Mouse (Mus musculus) retina, adult 2 months (tissue): ENCODE data around the gene Kdm2a.
A peak's percentile ranks its signal among the peaks of the same experiment; 100 is the strongest.

Experiments
- DNase-seq: peaks from one replicate; pipeline ENCODE4 v3.0.0-alpha.2; 2012; ENCODE audit warnings: low read depth, low spot score

The Kdm2a gene

GRCm38 (mm10) chr19:4397798-4398629 lies at the start of gene Kdm2a:
TSS of gene Kdm2a (minus strand) at chr19:4398285.
- no peak for DNase-seq

- DNase-seq: no peak
Measured at GRCm38 (mm10) chr19:4447445-4447844, 49.4 kb upstream of the Kdm2a start.

- DNase-seq: no peak
Measured at GRCm38 (mm10) chr19:4446661-4447420, 48.8 kb upstream of the Kdm2a start.

- DNase-seq: peak; percentile 57
Measured at GRCm38 (mm10) chr19:4442408-4442807, 44.3 kb upstream of the Kdm2a start.

GRCm38 (mm10) chr19:4441621-4442161 lies 43.6 kb upstream of the Kdm2a start:
- DNase-seq: no peak

GRCm38 (mm10) chr19:4441090-4441591 lies 43.1 kb upstream of the Kdm2a start:
- no peak for DNase-seq

- DNase-seq: no peak
Measured at GRCm38 (mm10) chr19:4440222-4440621, 42.1 kb upstream of the Kdm2a start.

GRCm38 (mm10) chr19:4439161-4439801 lies 41.2 kb upstream of the Kdm2a start, which contains the start of gene Rhod:
TSS of gene Rhod (minus strand) at chr19:4439432.
- no peak for DNase-seq

- no peak for DNase-seq
Measured at GRCm38 (mm10) chr19:4438791-4439160, 40.7 kb upstream of the Kdm2a start.

GRCm38 (mm10) chr19:4437886-4438285 lies 39.8 kb upstream of the Kdm2a start:
- DNase-seq: no peak

GRCm38 (mm10) chr19:4436254-4436653 lies 38.2 kb upstream of the Kdm2a start:
- DNase-seq: no peak

GRCm38 (mm10) chr19:4434999-4435398 lies 36.9 kb upstream of the Kdm2a start:
- no peak for DNase-seq

GRCm38 (mm10) chr19:4433756-4434155 lies 35.7 kb upstream of the Kdm2a start:
- no peak for DNase-seq

- no peak for DNase-seq
Measured at GRCm38 (mm10) chr19:4430091-4430620, 32.1 kb upstream of the Kdm2a start.

GRCm38 (mm10) chr19:4425610-4426366 lies 27.7 kb upstream of the Kdm2a start:
- DNase-seq: no peak

GRCm38 (mm10) chr19:4423021-4423420 lies 24.9 kb upstream of the Kdm2a start:
- DNase-seq: no peak

- DNase-seq: no peak
Measured at GRCm38 (mm10) chr19:4422581-4422980, 24.5 kb upstream of the Kdm2a start.

GRCm38 (mm10) chr19:4420153-4420910 lies 22.2 kb upstream of the Kdm2a start:
- DNase-seq: no peak

- DNase-seq: no peak
Measured at GRCm38 (mm10) chr19:4419711-4420110, 21.6 kb upstream of the Kdm2a start.

- no peak for DNase-seq
Measured at GRCm38 (mm10) chr19:4417713-4418112, 19.6 kb upstream of the Kdm2a start.
